Mouse (Mus musculus) liver, embryonic 14.5 days (tissue): ENCODE measurements around the gene Sulf2. TPM values are rescaled to one million over a fixed set of nuclear protein-coding genes. Genes with fewer than 3 reads are reported as not detected.

ENCODE experiments used
- ATAC-seq: fragments of 200-750 bp; cut with Nextera tagmentation; 2 replicates; pipeline ENCODE4 v1.8.0; 2017; ENCODE audit warnings: moderate number of reproducible peaks, mild to moderate bottlenecking, moderate library complexity; ENCODE audit not compliant: insufficient read depth
- DNase-seq, 3 experiments: peaks; one replicate each; pipeline ENCODE4 v3.0.0-alpha.2; 2012 to 2013; ENCODE audit warnings: low read depth in 3 of 3, low spot score in 3 of 3
- H3K27ac ChIP-seq: fragments of 300-500 bp; sonication (generic); 2 replicates; pipeline ENCODE4 v1.5.1; 2014; ENCODE audit warnings: moderate library complexity, mild to moderate bottlenecking, control low read depth, inconsistent platforms
- H3K27me3 ChIP-seq: fragments of 300-500 bp; sonication (generic); 2 replicates; pipeline ENCODE4 v1.6.1; 2014; ENCODE audit warnings: mild to moderate bottlenecking, low read length, moderate library complexity; ENCODE audit not compliant: control insufficient read depth, insufficient read depth
- H3K36me3 ChIP-seq: fragments of 300-500 bp; sonication (generic); replicated peaks from 2 replicates; pipeline ENCODE4 v1.6.1; 2014; ENCODE audit warnings: low read depth; ENCODE audit not compliant: control insufficient read depth, insufficient read depth
- H3K4me1 ChIP-seq, 2 experiments: fragments of 200-500 bp in 1 of 2; fragments of 300-500 bp in 1 of 2; sonication (generic) in 1 of 2; replicated peaks; 2 replicates each; pipeline ENCODE4 v1.6.1; 2012 to 2014; ENCODE audit warnings: antibody characterized with exemption in 1 of 2, inconsistent platforms in 1 of 2, low read length in 1 of 2; ENCODE audit not compliant: control insufficient read depth in 2 of 2, insufficient read depth in 2 of 2
- H3K4me2 ChIP-seq: fragments of 300-500 bp; sonication (generic); 2 replicates; pipeline ENCODE4 v1.6.1; 2014; ENCODE audit warnings: low read depth, mild to moderate bottlenecking, control low read depth, moderate library complexity
- H3K4me3 ChIP-seq, 2 experiments: fragments of 200-500 bp in 1 of 2; fragments of 300-500 bp in 1 of 2; sonication (generic) in 1 of 2; 2 replicates each; pipeline ENCODE4 v1.5.1; 2012 to 2014; ENCODE audit warnings: low read depth in 2 of 2, low read length in 2 of 2, mild to moderate bottlenecking in 2 of 2, control low read depth in 1 of 2, inconsistent platforms in 1 of 2, moderate library complexity in 1 of 2; ENCODE audit not compliant: insufficient read depth in 1 of 2
- H3K9ac ChIP-seq: fragments of 300-500 bp; sonication (generic); replicated peaks from 2 replicates; pipeline ENCODE4 v1.6.1; 2014; ENCODE audit warnings: mild to moderate bottlenecking, control low read depth, moderate library complexity
- H3K9me3 ChIP-seq: fragments of 300-500 bp; sonication (generic); 2 replicates; pipeline ENCODE4 v1.6.1; 2016; ENCODE audit warnings: low read length, mixed read lengths; ENCODE audit not compliant: control insufficient read depth
- CTCF ChIP-seq: IDR thresholded peaks from 2 replicates; pipeline ENCODE4 v1.5.1; 2016; ENCODE audit warnings: antibody characterized with exemption, low read depth, control low read depth
- EP300 ChIP-seq: IDR thresholded peaks from 2 replicates; pipeline ENCODE4 v1.6.1; 2016; ENCODE audit warnings: antibody characterized with exemption, low read depth
- WGBS: fragments of 180-500 bp; shearing (Covaris S2); extraction: QIAGEN DNeasy Blood & Tissue Kit; methylation state at CpG from one replicate; pipeline ENCODE4 v1.1.7; 2014; ENCODE audit not compliant: insufficient replicate concordance; 5-methylcytosine and 5-hydroxymethylcytosine counted together
- polyA plus RNA-seq, 2 experiments: library from polyadenylated mRNA; depleted of rRNA in 1 of 2; stranded (reverse) in 1 of 2; unstranded in 1 of 2; fragments of >200 nt; fragmentation: Nextera tagmentation in 1 of 2; extraction: Ambion mirVana in 1 of 2; gene quantifications; 2 replicates each; pipeline versions ENCODE4 v1.2.1 to v1.2.3; 2012 to 2014

Gene Sulf2
- polyA plus RNA-seq, 2 experiments, result 0.81 to 0.99 TPM

GRCm38 (mm10) chr2:166082661-166083060, 72.8 kb downstream of the Sulf2 start:
- no peak overlapping the region for H3K27ac ChIP-seq
- DNase-seq (no peak), ATAC-seq (no peak)
- 69% methylated on average over 10 of the region's 10 CpGs for WGBS
- no peaks in the 10 kb centered on the region for H3K36me3 ChIP-seq
- H3K9ac ChIP-seq, result no peak overlapping the region
- H3K4me1 ChIP-seq, result peaks cover 0 to 7% of the 10 kb centered on the region in 2 experiments; a peak in 2 of 4 replicates
- no peaks in the 10 kb centered on the region for H3K9me3 ChIP-seq
- H3K4me3 ChIP-seq, result no peak overlapping the region
- no peak overlapping the region for H3K4me2 ChIP-seq
- no peaks in the 10 kb centered on the region for H3K27me3 ChIP-seq
- TF ChIP-seq CTCF, result no peak
- no peak for TF ChIP-seq EP300

- no peak overlapping the region for H3K4me3 ChIP-seq
- DNase-seq (peak; percentile 30 to 52 (median 38)), ATAC-seq (no peak)
- H3K4me2 ChIP-seq, result no peak overlapping the region
- H3K27me3 ChIP-seq, result no peaks in the 10 kb centered on the region
- no peak overlapping the region for H3K9ac ChIP-seq
- 17% methylated on average over 5 of the region's 5 CpGs for WGBS
- H3K4me1 ChIP-seq, result peaks cover 0 to 7% of the 10 kb centered on the region in 2 experiments; a peak in 2 of 4 replicates
- TF ChIP-seq CTCF (peak; percentile 94), EP300 (no peak)
- H3K27ac ChIP-seq, result no peak overlapping the region
- no peaks in the 10 kb centered on the region for H3K9me3 ChIP-seq
- H3K36me3 ChIP-seq, result no peaks in the 10 kb centered on the region
Observed at GRCm38 (mm10) chr2:166082193-166082592, 73.3 kb downstream of the Sulf2 start.

- no peaks in the 10 kb centered on the region for H3K27me3 ChIP-seq
- ATAC-seq, result no peak
- 68% methylated on average over 21 of the region's 21 CpGs for WGBS
- H3K4me2 ChIP-seq, result peak overlapping the region; percentile 34; the same call in 1 of the 2 replicates
- DNase-seq, result no peak
- H3K27ac ChIP-seq, result no peak overlapping the region
- no peak overlapping the region for H3K4me3 ChIP-seq
- no peaks in the 10 kb centered on the region for H3K36me3 ChIP-seq
- no peaks in the 10 kb centered on the region for H3K9me3 ChIP-seq
- TF ChIP-seq CTCF, result no peak
- no peak for TF ChIP-seq EP300
- H3K9ac ChIP-seq, result no peak overlapping the region
- H3K4me1 ChIP-seq, result peaks cover 0 to 7% of the 10 kb centered on the region in 2 experiments; a peak in 2 of 4 replicates
Observed at GRCm38 (mm10) chr2:166080967-166081750, 74.3 kb downstream of the Sulf2 start.

GRCm38 (mm10) chr2:166079961-166080885, 75.2 kb downstream of the Sulf2 start:
- Histone ChIP-seq H3K9ac (no peak overlapping the region), H3K27me3 (no peaks in the 10 kb centered on the region; the same call in 1 of the 2 replicates), H3K4me1 (peaks cover 0 to 7% of the 10 kb centered on the region in 2 experiments; a peak in 2 of 4 replicates), H3K4me3 (no peak overlapping the region), H3K27ac (no peak overlapping the region), H3K9me3 (no peaks in the 10 kb centered on the region), H3K36me3 (no peaks in the 10 kb centered on the region), H3K4me2 (peak overlapping the region; percentile 34; the same call in 1 of the 2 replicates)
- 34% methylated on average over 17 of the region's 17 CpGs for WGBS
- TF ChIP-seq EP300 (no peak), CTCF (no peak)
- ATAC-seq (peak; percentile 59), DNase-seq (peak; percentile 30 to 48 (median 41))

- Histone ChIP-seq H3K9me3 (no peaks in the 10 kb centered on the region), H3K36me3 (no peaks in the 10 kb centered on the region), H3K4me1 (peaks cover 0 to 7% of the 10 kb centered on the region in 2 experiments; a peak in 2 of 4 replicates), H3K9ac (no peak overlapping the region), H3K4me2 (no peak overlapping the region), H3K27ac (no peak overlapping the region), H3K27me3 (no peaks in the 10 kb centered on the region; the same call in 1 of the 2 replicates), H3K4me3 (no peak overlapping the region)
- TF ChIP-seq EP300 (no peak), CTCF (no peak)
- WGBS, result 69% methylated on average over 14 of the region's 14 CpGs
- DNase-seq (no peak), ATAC-seq (no peak)
Observed at GRCm38 (mm10) chr2:166079231-166079630, 76.2 kb downstream of the Sulf2 start.
